Mouse (Mus musculus): Measurements from ENCODE around the gene Abhd12b.

- TF ChIP-seq CTCF (IDR thresholded peaks at IDR 0.05; ENCODE audit: low read depth) (no peak), EP300 (optimal IDR thresholded peaks at IDR 0.05) (no peak)
Measured at GRCm38 (mm10) chr12:70208214-70208613, 54.3 kb downstream of the Abhd12b start.

All from stomach, postnatal 0 days (tissue).